Mouse (Mus musculus): Measurements from ENCODE around the gene She. TPM values are rescaled to one million over a fixed set of nuclear protein-coding genes. Genes with fewer than 3 reads are reported as not detected.
A peak's percentile ranks its signal among the peaks of the same experiment; 100 is the strongest.

Gene She
- polyA plus RNA-seq, 1 experiment from 2014 or later: 2.8 TPM

- no peak for DNase-seq (ENCODE audit: low spot score)
- ATAC-seq (ENCODE audit: low FRiP score): no peak
- Histone ChIP-seq H3K9me3 (ENCODE audit: control insufficient read depth, low read length) (no peaks in the 10 kb centered on the region), H3K27ac (no peak overlapping the region), H3K4me2 (replicated peaks) (no peak overlapping the region), H3K36me3 (replicated peaks; ENCODE audit: control insufficient read depth, insufficient read depth) (no peaks in the 10 kb centered on the region), H3K4me3 (replicated peaks; ENCODE audit: low read length) (no peak overlapping the region), H3K4me1 (replicated peaks; ENCODE audit: control insufficient read depth, insufficient read depth, low read length) (peaks cover 12% of the 10 kb centered on the region), H3K27me3 (ENCODE audit: control insufficient read depth, insufficient read depth, low read length) (no peaks in the 10 kb centered on the region), H3K9ac (no peak overlapping the region)
- 50% methylated on average over 6 of the region's 6 CpGs for WGBS
Observed at GRCm38 (mm10) chr3:89865020-89865419, 33.9 kb downstream of the She start.

DNA sequence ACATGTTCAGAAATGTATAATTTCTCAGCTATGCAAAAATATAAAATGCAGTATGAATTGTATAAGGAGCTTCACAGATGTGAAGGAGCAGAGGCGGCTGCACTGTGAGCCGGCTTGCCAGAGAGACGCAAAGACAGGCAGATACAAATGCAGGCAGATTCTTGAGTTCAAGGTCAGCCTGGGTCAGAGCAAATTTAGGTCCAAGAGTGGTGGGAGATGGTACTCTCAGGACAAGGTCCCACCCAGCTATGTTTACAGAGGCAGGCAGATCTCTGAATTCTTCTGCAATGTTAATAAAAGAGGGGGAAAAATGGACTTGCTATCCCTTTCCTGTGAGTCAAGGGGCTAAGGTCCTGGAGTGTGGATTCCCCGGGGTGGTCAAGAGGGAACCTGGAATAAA, 34.6 kb downstream of the She start:
- Histone ChIP-seq H3K9ac (no peak overlapping the region), H3K4me1 (replicated peaks; ENCODE audit: control insufficient read depth, insufficient read depth, low read length) (peaks cover 12% of the 10 kb centered on the region), H3K9me3 (ENCODE audit: control insufficient read depth, low read length) (no peaks in the 10 kb centered on the region), H3K27me3 (ENCODE audit: control insufficient read depth, insufficient read depth, low read length) (no peaks in the 10 kb centered on the region), H3K4me3 (replicated peaks; ENCODE audit: low read length) (no peak overlapping the region), H3K27ac (no peak overlapping the region), H3K36me3 (replicated peaks; ENCODE audit: control insufficient read depth, insufficient read depth) (no peaks in the 10 kb centered on the region), H3K4me2 (replicated peaks) (no peak overlapping the region)
- WGBS: 83% methylated on average over 4 of the region's 4 CpGs
- ATAC-seq (ENCODE audit: low FRiP score) (no peak), DNase-seq (ENCODE audit: low spot score) (no peak)

DNA sequence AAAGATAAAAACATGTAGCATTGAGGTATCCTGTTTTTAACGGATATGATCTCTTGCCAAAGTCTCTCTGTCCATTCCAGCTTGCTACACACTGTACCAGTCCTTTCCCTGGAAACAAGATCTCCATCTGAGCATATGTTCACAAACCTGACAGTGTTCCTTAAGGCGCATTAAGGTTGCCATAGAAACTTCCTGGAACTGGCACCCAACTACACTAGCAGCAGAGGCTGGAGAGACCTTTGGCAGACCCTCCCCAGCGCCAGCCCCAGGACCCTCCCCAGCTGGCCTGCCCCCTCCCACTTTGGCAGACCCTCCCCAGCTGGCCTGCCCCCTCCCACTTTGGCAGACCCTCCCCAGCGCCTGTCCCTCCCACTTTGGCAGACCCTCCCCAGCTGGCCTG, 36.5 kb downstream of the She start:
- Histone ChIP-seq H3K9me3 (ENCODE audit: control insufficient read depth, low read length) (no peaks in the 10 kb centered on the region), H3K27me3 (ENCODE audit: control insufficient read depth, insufficient read depth, low read length) (no peaks in the 10 kb centered on the region), H3K4me1 (replicated peaks; ENCODE audit: control insufficient read depth, insufficient read depth, low read length) (0 out of 2 replicates have a peak, but pooled peaks cover 6% of the 10 kb centered on the region), H3K36me3 (replicated peaks; ENCODE audit: control insufficient read depth, insufficient read depth) (no peaks in the 10 kb centered on the region), H3K27ac (no peak overlapping the region), H3K4me2 (replicated peaks) (no peak overlapping the region), H3K9ac (no peak overlapping the region), H3K4me3 (replicated peaks; ENCODE audit: low read length) (no peak overlapping the region)
- WGBS: 52% methylated on average over 4 of the region's 4 CpGs
- DNase-seq (ENCODE audit: low spot score): peak; percentile 52
- ATAC-seq (ENCODE audit: low FRiP score): peak; percentile 77; the same call in 1 of the 2 replicates

DNA sequence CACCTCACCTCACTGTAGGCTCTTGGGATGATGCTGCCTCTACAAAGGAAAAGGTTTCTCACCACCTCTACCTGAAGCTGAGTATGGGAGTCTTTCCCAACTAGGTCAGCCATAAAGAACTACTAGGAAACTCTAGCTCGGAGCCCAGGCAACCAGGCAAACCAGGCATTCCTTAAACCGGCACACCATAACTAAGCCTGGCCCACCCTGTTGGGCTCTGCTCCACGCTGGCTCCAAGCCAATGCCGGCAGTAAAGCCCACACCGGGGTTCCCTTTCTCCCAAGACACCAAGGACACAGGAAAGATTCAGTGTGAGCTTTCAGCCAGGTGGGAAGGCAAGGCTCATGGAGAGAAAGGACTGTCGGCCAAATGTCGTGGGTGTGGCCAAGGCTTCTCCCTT, 37.2 kb downstream of the She start:
- H3K27me3 ChIP-seq (ENCODE audit: control insufficient read depth, insufficient read depth, low read length): no peaks in the 10 kb centered on the region
- peak overlapping the region; percentile 12; the same call in 1 of the 2 replicates for H3K27ac ChIP-seq
- H3K9me3 ChIP-seq (ENCODE audit: control insufficient read depth, low read length): no peaks in the 10 kb centered on the region
- no peak overlapping the region for H3K4me3 ChIP-seq (replicated peaks; ENCODE audit: low read length)
- H3K4me2 ChIP-seq (replicated peaks): no peak overlapping the region
- no peak overlapping the region for H3K9ac ChIP-seq
- 0 out of 2 replicates have a peak, but pooled peaks cover 6% of the 10 kb centered on the region for H3K4me1 ChIP-seq (replicated peaks; ENCODE audit: control insufficient read depth, insufficient read depth, low read length)
- no peaks in the 10 kb centered on the region for H3K36me3 ChIP-seq (replicated peaks; ENCODE audit: control insufficient read depth, insufficient read depth)
- ATAC-seq (ENCODE audit: low FRiP score): peak; percentile 45; the same call in 1 of the 2 replicates
- peak; percentile 63 for DNase-seq (ENCODE audit: low spot score)
- 28% methylated on average over 7 of the region's 7 CpGs for WGBS

GRCm38 (mm10) chr3:89868956-89869355, 37.8 kb downstream of the She start:
- Histone ChIP-seq H3K27ac (no peak overlapping the region), H3K9me3 (ENCODE audit: control insufficient read depth, low read length) (no peaks in the 10 kb centered on the region), H3K36me3 (replicated peaks; ENCODE audit: control insufficient read depth, insufficient read depth) (no peaks in the 10 kb centered on the region), H3K4me3 (replicated peaks; ENCODE audit: low read length) (no peak overlapping the region), H3K4me1 (replicated peaks; ENCODE audit: control insufficient read depth, insufficient read depth, low read length) (0 out of 2 replicates have a peak, but pooled peaks cover 6% of the 10 kb centered on the region), H3K27me3 (ENCODE audit: control insufficient read depth, insufficient read depth, low read length) (no peaks in the 10 kb centered on the region), H3K9ac (no peak overlapping the region), H3K4me2 (replicated peaks) (no peak overlapping the region)
- ATAC-seq (ENCODE audit: low FRiP score) (no peak), DNase-seq (ENCODE audit: low spot score) (no peak)
- 63% methylated on average over 9 of the region's 9 CpGs for WGBS

- Histone ChIP-seq H3K9ac (no peak overlapping the region), H3K4me1 (replicated peaks; ENCODE audit: control insufficient read depth, insufficient read depth, low read length) (0 out of 2 replicates have a peak, but pooled peaks cover 6% of the 10 kb centered on the region), H3K4me3 (replicated peaks; ENCODE audit: low read length) (no peak overlapping the region), H3K36me3 (replicated peaks; ENCODE audit: control insufficient read depth, insufficient read depth) (no peaks in the 10 kb centered on the region), H3K27me3 (ENCODE audit: control insufficient read depth, insufficient read depth, low read length) (no peaks in the 10 kb centered on the region), H3K9me3 (ENCODE audit: control insufficient read depth, low read length) (no peaks in the 10 kb centered on the region), H3K4me2 (replicated peaks) (no peak overlapping the region), H3K27ac (no peak overlapping the region)
- WGBS: 72% methylated on average over 9 of the region's 9 CpGs
- ATAC-seq (ENCODE audit: low FRiP score) (no peak), DNase-seq (ENCODE audit: low spot score) (no peak)
Observed at GRCm38 (mm10) chr3:89869556-89869955, 38.4 kb downstream of the She start.

GRCm38 (mm10) chr3:89870472-89871271, 39.5 kb downstream of the She start:
- H3K9me3 ChIP-seq (ENCODE audit: control insufficient read depth, low read length): no peaks in the 10 kb centered on the region
- H3K9ac ChIP-seq: no peak overlapping the region
- ATAC-seq (ENCODE audit: low FRiP score) (no peak), DNase-seq (ENCODE audit: low spot score) (no peak)
- no peak overlapping the region for H3K4me2 ChIP-seq (replicated peaks)
- H3K4me1 ChIP-seq (replicated peaks; ENCODE audit: control insufficient read depth, insufficient read depth, low read length): no peaks in the 10 kb centered on the region
- 72% methylated on average over 22 of the region's 22 CpGs for WGBS
- no peak overlapping the region for H3K27ac ChIP-seq
- H3K4me3 ChIP-seq (replicated peaks; ENCODE audit: low read length): no peak overlapping the region
- no peaks in the 10 kb centered on the region for H3K27me3 ChIP-seq (ENCODE audit: control insufficient read depth, insufficient read depth, low read length)
- no peaks in the 10 kb centered on the region for H3K36me3 ChIP-seq (replicated peaks; ENCODE audit: control insufficient read depth, insufficient read depth)

- H3K4me2 ChIP-seq (replicated peaks): no peak overlapping the region
- no peaks in the 10 kb centered on the region for H3K36me3 ChIP-seq (replicated peaks; ENCODE audit: control insufficient read depth, insufficient read depth)
- no peak overlapping the region for H3K4me3 ChIP-seq (replicated peaks; ENCODE audit: low read length)
- WGBS: 82% methylated on average over 8 of the region's 8 CpGs
- no peaks in the 10 kb centered on the region for H3K4me1 ChIP-seq (replicated peaks; ENCODE audit: control insufficient read depth, insufficient read depth, low read length)
- DNase-seq (ENCODE audit: low spot score) (no peak), ATAC-seq (ENCODE audit: low FRiP score) (no peak)
- no peaks in the 10 kb centered on the region for H3K27me3 ChIP-seq (ENCODE audit: control insufficient read depth, insufficient read depth, low read length)
- no peak overlapping the region for H3K27ac ChIP-seq
- no peaks in the 10 kb centered on the region for H3K9me3 ChIP-seq (ENCODE audit: control insufficient read depth, low read length)
- H3K9ac ChIP-seq: no peak overlapping the region
Observed at GRCm38 (mm10) chr3:89871339-89871914, 40.3 kb downstream of the She start.

- Histone ChIP-seq H3K27me3 (ENCODE audit: control insufficient read depth, insufficient read depth, low read length) (no peaks in the 10 kb centered on the region), H3K9me3 (ENCODE audit: control insufficient read depth, low read length) (no peaks in the 10 kb centered on the region), H3K4me1 (replicated peaks; ENCODE audit: control insufficient read depth, insufficient read depth, low read length) (no peaks in the 10 kb centered on the region), H3K9ac (no peak overlapping the region), H3K36me3 (replicated peaks; ENCODE audit: control insufficient read depth, insufficient read depth) (no peaks in the 10 kb centered on the region), H3K27ac (no peak overlapping the region), H3K4me2 (replicated peaks) (no peak overlapping the region), H3K4me3 (replicated peaks; ENCODE audit: low read length) (no peak overlapping the region)
- WGBS: 82% methylated on average over 7 of the region's 7 CpGs
- DNase-seq (ENCODE audit: low spot score) (no peak), ATAC-seq (ENCODE audit: low FRiP score) (no peak)
Observed at GRCm38 (mm10) chr3:89872209-89872608, 41.0 kb downstream of the She start.
